ENCODE assay signal across 8 mouse cellular contexts in genomic region chr12:35046310-35046998, GRCm38 (mm10). TPM values are rescaled to one million over a fixed set of nuclear protein-coding genes. Genes with fewer than 3 reads are reported as not detected.
DNase-seq lines count a peak whose midpoint lies in the region; ATAC-seq and TF ChIP-seq lines count a peak whose summit lies in the region.

No protein-coding gene starts in this region.

- TF ChIP-seq CTCF in hindbrain, postnatal 0 days (IDR thresholded peaks at IDR 0.05; ENCODE audit: low read depth): no peak

- H3K27me3 ChIP-seq in hindbrain, postnatal 0 days (ENCODE audit: insufficient read depth, low read length): no peaks in the 10 kb centered on the region
- no peaks in the 10 kb centered on the region for H3K27me3 ChIP-seq in midbrain, embryonic 11.5 days (ENCODE audit: control insufficient read depth, insufficient read depth, low read length)

- peak overlapping the region; percentile 81 for H3K4me2 ChIP-seq in hindbrain, postnatal 0 days (ENCODE audit: low read depth, low read length)
- peak overlapping the region; percentile 60 for H3K4me2 ChIP-seq in midbrain, embryonic 11.5 days

- 1% methylated on average over 36 of the region's 36 CpGs for WGBS in hindbrain, postnatal 0 days
- WGBS in midbrain, embryonic 11.5 days: under 1% methylated on average over 36 of the region's 36 CpGs

- ATAC-seq in frontal cortex, adult (ENCODE audit: low TSS enrichment): peak; percentile 69
- ATAC-seq in hindbrain, postnatal 0 days: peak; percentile 73
- peak; percentile 84 for ATAC-seq in midbrain, embryonic 11.5 days (ENCODE audit: low FRiP score)

- H3K9ac ChIP-seq in hindbrain, postnatal 0 days (replicated peaks; ENCODE audit: low read length): peak overlapping the region; percentile 90
- peak overlapping the region; percentile 94 for H3K9ac ChIP-seq in midbrain, embryonic 11.5 days (ENCODE audit: low read length)

- peak overlapping the region; percentile 98 for H3K4me3 ChIP-seq in hindbrain, postnatal 0 days (ENCODE audit: low read length)
- peak overlapping the region; percentile 88 for H3K4me3 ChIP-seq in midbrain, embryonic 11.5 days (ENCODE audit: low read depth, low read length)

- peak overlapping the region; percentile 97 for H3K27ac ChIP-seq in hindbrain, postnatal 0 days
- peak overlapping the region; percentile 90 for H3K27ac ChIP-seq in midbrain, embryonic 11.5 days (ENCODE audit: low read depth, low read length)

- no peaks in the 10 kb centered on the region for H3K9me3 ChIP-seq in hindbrain, postnatal 0 days (ENCODE audit: low read length)
- no peaks in the 10 kb centered on the region for H3K9me3 ChIP-seq in midbrain, embryonic 11.5 days (ENCODE audit: control insufficient read depth, low read length)

- DNase-seq in frontal cortex, postnatal 25 days (ENCODE audit: low spot score in 2 of 2): no peak
- DNase-seq in urinary bladder, postnatal 14 days (ENCODE audit: low spot score): peak; percentile 67
- no peak for DNase-seq in urinary bladder, postnatal 10 days (ENCODE audit: low spot score)
- peak; percentile 57 for DNase-seq in hindbrain, postnatal 0 days (ENCODE audit: low spot score)
- DNase-seq in midbrain, embryonic 11.5 days (ENCODE audit: low spot score, missing footprints): peak; percentile 84
- no peak for DNase-seq in adrenal gland, postnatal 14 days
- no peak for DNase-seq in layer of hippocampus, adult 18-20 months (ENCODE audit: low spot score in 2 of 2)

- peaks cover 14% of the 10 kb centered on the region for H3K4me1 ChIP-seq in hindbrain, postnatal 0 days (ENCODE audit: insufficient read depth, low read length)
- peaks cover 6% of the 10 kb centered on the region; the same call in 1 of the 2 replicates for H3K4me1 ChIP-seq in midbrain, embryonic 11.5 days (ENCODE audit: control insufficient read depth, insufficient read depth, low read length)

- H3K36me3 ChIP-seq in hindbrain, postnatal 0 days (ENCODE audit: insufficient read depth, low read length): no peaks in the 10 kb centered on the region
- no peaks in the 10 kb centered on the region for H3K36me3 ChIP-seq in midbrain, embryonic 11.5 days (ENCODE audit: control insufficient read depth, insufficient read depth, low read length)

RNA-seq across cellular contexts. Expression of gene Snx13, which starts 0.5 kb away (rescaled TPM):
- total RNA-seq in hindbrain, postnatal 0 days (2014; rRNA removed): 17.6 and 18.0 TPM in 2 replicates
- 22.6 and 23.0 TPM in 2 replicates for polyA plus RNA-seq in hindbrain, postnatal 0 days (2015; fragmentation: Nextera tagmentation; extraction: Ambion mirVana)
- 21.7 and 26.4 TPM in 2 replicates for polyA plus RNA-seq in midbrain, embryonic 11.5 days (2014; fragmentation: Nextera tagmentation; extraction: Ambion mirVana)
- 31.7 and 35.6 TPM in 2 replicates for total RNA-seq in adrenal gland, postnatal 14 days (2021)
- total RNA-seq in layer of hippocampus, adult 18-20 months (2021): 10 to 100 TPM; 63.5 to 65.4 TPM

Comparison
In these comparisons a context has a peak if more than half of its experiments do, and no peak if none do; other contexts are left out.
1. DNase-seq: peak in urinary bladder, postnatal 14 days (single experiment), hindbrain, postnatal 0 days (single experiment) and midbrain, embryonic 11.5 days (single experiment); none in frontal cortex, postnatal 25 days (0 of 2), urinary bladder, postnatal 10 days (single experiment), adrenal gland, postnatal 14 days (single experiment) and layer of hippocampus, adult 18-20 months (0 of 2).
2. Peak in every context shown above with its lines, with median percentiles within 50 percentile points of each other: ATAC-seq.